Mouse (Mus musculus) heart, postnatal 4 days (tissue): Measurements from ENCODE around the gene Aqp3. TPM values are rescaled to one million over a fixed set of nuclear protein-coding genes. Genes with fewer than 3 reads are reported as not detected.

ENCODE experiments used
- DNase-seq: peaks from one replicate; pipeline ENCODE4 v3.0.0; 2021
- total RNA-seq, 2 experiments: library from RNA; stranded (reverse); gene quantifications; 2 replicates each; pipeline ENCODE4 v1.2.3; 2021

Gene Aqp3
- under 1 TPM; 0.14 to 0.19 TPM for total RNA-seq

- peak; percentile 40 for DNase-seq
Measured at GRCm38 (mm10) chr4:41097871-41098576, at the start of gene Aqp3. TSS of gene Aqp3 (minus strand) at chr4:41098183.

- DNase-seq: no peak
Measured at GRCm38 (mm10) chr4:41142601-41143000, 44.6 kb upstream of the Aqp3 start.

- DNase-seq: no peak
Measured at GRCm38 (mm10) chr4:41140174-41140875, 42.3 kb upstream of the Aqp3 start.

- DNase-seq: no peak
Measured at GRCm38 (mm10) chr4:41136811-41137210, 38.8 kb upstream of the Aqp3 start.

- peak; percentile 47 for DNase-seq
Measured at GRCm38 (mm10) chr4:41136454-41136805, 38.4 kb upstream of the Aqp3 start.

- DNase-seq: peak; percentile 74
Measured at GRCm38 (mm10) chr4:41135711-41136453, 37.9 kb upstream of the Aqp3 start, which contains the start of gene Ube2r2. TSS of gene Ube2r2 (plus strand) at chr4:41135743.

GRCm38 (mm10) chr4:41134935-41135710 is 37.1 kb upstream of the Aqp3 start:
- DNase-seq: peak; percentile 85

- no peak for DNase-seq
Measured at GRCm38 (mm10) chr4:41133529-41134291, 35.7 kb upstream of the Aqp3 start.

- DNase-seq: no peak
Measured at GRCm38 (mm10) chr4:41132471-41132870, 34.5 kb upstream of the Aqp3 start.

GRCm38 (mm10) chr4:41129836-41130235 is 31.9 kb upstream of the Aqp3 start:
- DNase-seq: no peak

GRCm38 (mm10) chr4:41129406-41129805 is 31.4 kb upstream of the Aqp3 start:
- peak; percentile 72 for DNase-seq

GRCm38 (mm10) chr4:41124180-41124951 is 26.4 kb upstream of the Aqp3 start, which contains the start of gene Nol6:
TSS of gene Nol6 (minus strand) at chr4:41124455.
- DNase-seq: peak; percentile 98

- DNase-seq: peak; percentile 72
Measured at GRCm38 (mm10) chr4:41118706-41119292, 20.8 kb upstream of the Aqp3 start.

GRCm38 (mm10) chr4:41116817-41117216 is 18.8 kb upstream of the Aqp3 start:
- no peak for DNase-seq

GRCm38 (mm10) chr4:41115793-41116192 is 17.8 kb upstream of the Aqp3 start:
- no peak for DNase-seq

- no peak for DNase-seq
Measured at GRCm38 (mm10) chr4:41115074-41115473, 17.1 kb upstream of the Aqp3 start.

GRCm38 (mm10) chr4:41114358-41115070 is 16.5 kb upstream of the Aqp3 start:
- DNase-seq: no peak

- DNase-seq: no peak
Measured at GRCm38 (mm10) chr4:41108717-41109425, 10.9 kb upstream of the Aqp3 start.

- no peak for DNase-seq
Measured at GRCm38 (mm10) chr4:41107440-41107839, 9.5 kb upstream of the Aqp3 start.
